Mouse (Mus musculus): ENCODE measurements around the gene Tango6. TPM values are rescaled to one million over a fixed set of nuclear protein-coding genes. Genes with fewer than 3 reads are reported as not detected.
A peak's percentile ranks its signal among the peaks of the same experiment; 100 is the strongest.

The Tango6 gene
- polyA plus RNA-seq (2015; fragmentation: Nextera tagmentation; extraction: Ambion mirVana) = 3.4 TPM in 2 replicates

DNA sequence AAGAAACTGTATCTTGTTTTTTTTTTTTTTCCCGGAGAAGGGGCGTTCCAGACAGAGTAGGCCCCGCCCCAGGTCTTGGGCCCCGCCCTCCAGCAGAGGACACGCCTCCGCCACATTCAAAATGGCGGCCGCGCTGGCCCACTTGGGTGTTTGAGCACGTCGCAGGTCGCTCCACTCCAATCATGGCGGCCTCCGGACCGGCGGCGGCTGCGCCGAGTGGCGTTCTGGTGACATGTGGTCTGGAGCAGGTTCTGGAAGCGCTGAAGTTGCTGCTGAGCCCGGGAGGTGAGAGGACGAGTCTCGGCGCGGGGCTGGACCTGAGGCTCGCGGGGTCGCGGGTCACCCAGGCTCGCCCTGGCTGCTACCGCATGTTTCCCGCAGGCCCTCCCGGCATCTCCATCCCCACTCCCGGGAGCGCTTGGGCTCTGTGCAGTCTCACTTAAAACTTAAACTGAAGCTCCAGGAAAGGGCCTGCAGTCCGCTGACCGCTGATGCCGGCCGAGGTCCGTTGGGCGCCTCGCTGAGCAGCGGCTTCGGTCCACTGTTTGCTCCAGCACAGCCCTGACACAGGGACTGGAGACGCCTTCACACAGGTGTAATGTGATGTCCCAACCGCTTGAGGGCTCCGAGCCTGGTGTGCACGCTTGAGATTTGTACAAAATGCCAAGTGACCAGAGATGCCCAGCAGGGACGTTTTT is at the start of gene Tango6:
Gene Tango6 (plus strand): TSS at position 98 of the 698 bp plus-strand sequence.
- WGBS (ENCODE audit: insufficient replicate concordance) = under 1% methylated on average over 48 of the region's 50 CpGs
- Histone ChIP-seq H3K27ac (ENCODE audit: low read length) (peak within 1 kb of the TSS; percentile 76), H3K4me2 (ENCODE audit: low read depth, low read length) (peak within 1 kb of the TSS; percentile 77), H3K9me3 (replicated peaks; ENCODE audit: control insufficient read depth, low read length) (no peaks in the 10 kb centered on the region), H3K27me3 (ENCODE audit: control insufficient read depth, insufficient read depth, low read depth, low read length) (no peaks in the 10 kb centered on the region), H3K36me3 (ENCODE audit: control insufficient read depth, insufficient read depth) (no peaks in the 10 kb centered on the region; the same call in 1 of the 2 replicates), H3K4me3 (ENCODE audit: low read depth, low read length) (peak within 1 kb of the TSS; percentile 83), H3K9ac (ENCODE audit: low read depth, low read length) (peak within 1 kb of the TSS; percentile 80), H3K4me1 (ENCODE audit: control insufficient read depth, low read depth, low read length) (no peaks in the 10 kb centered on the region; the same call in none of the 2 replicates)
- peak; percentile 95 for ATAC-seq (ENCODE audit: low read depth)

DNA sequence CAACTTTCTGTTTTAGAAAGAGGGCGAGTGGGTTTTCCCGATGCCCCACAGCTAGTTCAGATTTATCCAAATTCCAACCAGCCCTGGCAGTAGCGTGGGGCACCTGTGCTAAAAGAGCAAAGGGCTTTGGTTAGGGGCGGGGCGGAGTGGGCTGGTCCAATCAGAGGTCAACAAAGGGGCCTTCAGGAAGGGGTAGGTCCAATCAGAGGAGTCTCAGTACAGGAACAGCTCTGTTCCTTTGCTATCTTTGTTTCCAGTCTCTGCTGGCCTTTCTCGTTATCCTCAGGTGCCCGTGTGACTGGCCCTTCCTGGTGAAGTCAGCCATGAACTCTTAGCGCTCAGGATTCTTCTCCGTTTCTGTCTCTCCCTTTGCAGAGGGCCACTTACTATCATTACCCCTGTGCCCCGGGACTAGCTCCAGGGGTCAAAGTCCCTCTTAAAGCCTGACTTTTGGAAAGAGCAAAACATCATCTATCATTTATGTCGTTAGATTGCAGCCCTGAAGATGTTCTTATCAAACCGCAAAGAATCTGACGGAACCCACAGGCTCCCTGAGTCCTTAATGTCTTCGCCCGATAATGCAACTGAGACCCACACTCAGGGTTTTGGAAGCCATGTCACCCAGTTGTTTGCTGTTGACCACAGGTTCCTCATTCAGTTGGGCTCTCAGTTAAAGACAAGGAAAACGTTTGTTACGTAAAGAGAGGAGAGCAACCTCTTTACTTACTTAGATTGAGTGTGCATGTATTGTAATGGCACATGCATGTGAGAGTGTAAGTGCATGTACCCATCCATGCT is 49.3 kb upstream of the Tango6 start:
- Histone ChIP-seq H3K4me1 (ENCODE audit: control insufficient read depth, low read depth, low read length) (peaks cover 11% of the 10 kb centered on the region), H3K36me3 (ENCODE audit: control insufficient read depth, insufficient read depth) (no peaks in the 10 kb centered on the region), H3K9me3 (replicated peaks; ENCODE audit: control insufficient read depth, low read length) (no peaks in the 10 kb centered on the region), H3K27me3 (ENCODE audit: control insufficient read depth, insufficient read depth, low read depth, low read length) (no peaks in the 10 kb centered on the region), H3K9ac (ENCODE audit: low read depth, low read length) (no peak overlapping the region), H3K27ac (ENCODE audit: low read length) (peak overlapping the region; percentile 16; the same call in 1 of the 2 replicates), H3K4me3 (ENCODE audit: low read depth, low read length) (no peak overlapping the region), H3K4me2 (ENCODE audit: low read depth, low read length) (peak overlapping the region; percentile 4; the same call in 1 of the 2 replicates)
- peak; percentile 86 for ATAC-seq (ENCODE audit: low read depth)
- 27% methylated on average over 17 of the region's 17 CpGs for WGBS (ENCODE audit: insufficient replicate concordance)

DNA sequence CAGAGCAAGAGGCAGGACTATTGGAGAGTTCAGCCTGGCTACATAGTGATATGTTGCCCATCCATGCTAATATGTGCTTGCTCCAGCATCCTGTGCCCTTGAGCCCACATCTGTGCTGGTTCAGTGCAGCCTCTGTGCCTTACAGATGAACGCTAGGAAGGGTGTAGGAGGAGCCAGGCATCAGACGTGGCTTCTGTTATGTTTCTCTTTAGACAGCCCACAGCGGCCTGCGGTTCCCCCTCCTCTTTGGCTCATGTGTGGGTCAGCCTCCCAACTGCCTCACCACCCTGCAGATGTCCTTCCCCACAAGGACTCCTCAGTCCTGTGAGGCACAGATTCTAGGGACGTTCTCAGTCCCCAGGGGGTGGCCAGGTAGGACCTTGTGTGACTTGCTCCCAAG is 47.6 kb upstream of the Tango6 start:
- Histone ChIP-seq H3K4me3 (ENCODE audit: low read depth, low read length) (no peak overlapping the region), H3K9ac (ENCODE audit: low read depth, low read length) (no peak overlapping the region), H3K27ac (ENCODE audit: low read length) (no peak overlapping the region), H3K4me2 (ENCODE audit: low read depth, low read length) (no peak overlapping the region), H3K36me3 (ENCODE audit: control insufficient read depth, insufficient read depth) (no peaks in the 10 kb centered on the region), H3K4me1 (ENCODE audit: control insufficient read depth, low read depth, low read length) (peaks cover 11% of the 10 kb centered on the region), H3K9me3 (replicated peaks; ENCODE audit: control insufficient read depth, low read length) (no peaks in the 10 kb centered on the region), H3K27me3 (ENCODE audit: control insufficient read depth, insufficient read depth, low read depth, low read length) (no peaks in the 10 kb centered on the region)
- ATAC-seq (ENCODE audit: low read depth) = no peak
- 31% methylated on average over 5 of the region's 5 CpGs for WGBS (ENCODE audit: insufficient replicate concordance)

DNA sequence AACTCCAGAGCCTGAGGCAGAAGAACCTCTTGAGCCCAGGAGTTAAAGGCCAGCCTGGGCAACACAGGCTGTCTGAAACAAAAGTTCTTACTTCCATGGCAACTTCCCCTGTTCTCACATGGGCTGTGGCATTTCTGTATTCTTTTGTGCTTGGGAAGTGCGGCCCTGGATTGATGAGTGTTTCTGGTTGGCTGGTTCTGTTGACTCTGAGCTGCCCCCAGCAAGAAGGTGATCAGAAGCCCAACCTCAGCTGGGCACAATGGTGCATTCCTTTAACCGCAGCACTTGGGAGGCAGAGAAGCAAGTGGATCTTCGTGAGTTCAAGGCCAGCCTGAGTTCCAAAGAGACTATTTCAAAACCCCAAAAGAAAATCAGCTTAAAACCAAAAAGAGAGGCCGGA is 45.4 kb upstream of the Tango6 start:
- Histone ChIP-seq H3K4me1 (ENCODE audit: control insufficient read depth, low read depth, low read length) (peaks cover 11% of the 10 kb centered on the region), H3K36me3 (ENCODE audit: control insufficient read depth, insufficient read depth) (no peaks in the 10 kb centered on the region), H3K4me3 (ENCODE audit: low read depth, low read length) (no peak overlapping the region), H3K27ac (ENCODE audit: low read length) (no peak overlapping the region), H3K4me2 (ENCODE audit: low read depth, low read length) (no peak overlapping the region), H3K9ac (ENCODE audit: low read depth, low read length) (no peak overlapping the region), H3K9me3 (replicated peaks; ENCODE audit: control insufficient read depth, low read length) (no peaks in the 10 kb centered on the region), H3K27me3 (ENCODE audit: control insufficient read depth, insufficient read depth, low read depth, low read length) (no peaks in the 10 kb centered on the region)
- ATAC-seq (ENCODE audit: low read depth) = no peak
- 70% methylated on average over 4 of the region's 4 CpGs for WGBS (ENCODE audit: insufficient replicate concordance)

DNA sequence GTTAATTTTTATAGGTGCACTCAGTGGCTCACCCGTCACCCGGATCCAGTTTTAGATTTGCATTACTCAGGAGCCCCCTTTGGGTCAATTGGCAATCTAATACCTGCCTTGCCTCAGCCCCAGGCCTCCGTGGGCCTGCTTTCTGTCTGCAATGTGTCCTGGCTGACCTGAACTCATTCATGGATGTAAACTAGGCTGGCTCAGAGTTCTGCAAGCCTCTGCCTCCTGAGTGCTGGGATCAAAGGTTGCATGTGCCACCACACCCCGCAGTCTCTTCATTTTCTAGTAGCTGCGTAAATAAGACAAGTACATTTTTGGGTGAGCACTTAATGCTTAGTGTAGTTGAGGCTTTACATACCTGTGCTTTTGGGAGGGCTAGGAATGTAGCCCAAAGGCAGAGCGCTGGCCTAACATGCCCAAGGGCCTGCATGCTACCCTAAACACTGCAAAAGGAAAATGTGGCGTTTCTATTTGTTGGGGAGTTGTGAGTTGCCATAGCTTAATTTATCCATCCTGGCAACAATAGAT is 44.0 kb upstream of the Tango6 start:
- 67% methylated on average over 7 of the region's 7 CpGs for WGBS (ENCODE audit: insufficient replicate concordance)
- H3K9ac ChIP-seq (ENCODE audit: low read depth, low read length) = no peak overlapping the region
- H3K27me3 ChIP-seq (ENCODE audit: control insufficient read depth, insufficient read depth, low read depth, low read length) = no peaks in the 10 kb centered on the region
- H3K4me3 ChIP-seq (ENCODE audit: low read depth, low read length) = no peak overlapping the region
- no peaks in the 10 kb centered on the region for H3K9me3 ChIP-seq (replicated peaks; ENCODE audit: control insufficient read depth, low read length)
- H3K4me1 ChIP-seq (ENCODE audit: control insufficient read depth, low read depth, low read length) = peaks cover 10% of the 10 kb centered on the region
- H3K36me3 ChIP-seq (ENCODE audit: control insufficient read depth, insufficient read depth) = no peaks in the 10 kb centered on the region
- no peak overlapping the region for H3K27ac ChIP-seq (ENCODE audit: low read length)
- H3K4me2 ChIP-seq (ENCODE audit: low read depth, low read length) = no peak overlapping the region
- no peak for ATAC-seq (ENCODE audit: low read depth)

DNA sequence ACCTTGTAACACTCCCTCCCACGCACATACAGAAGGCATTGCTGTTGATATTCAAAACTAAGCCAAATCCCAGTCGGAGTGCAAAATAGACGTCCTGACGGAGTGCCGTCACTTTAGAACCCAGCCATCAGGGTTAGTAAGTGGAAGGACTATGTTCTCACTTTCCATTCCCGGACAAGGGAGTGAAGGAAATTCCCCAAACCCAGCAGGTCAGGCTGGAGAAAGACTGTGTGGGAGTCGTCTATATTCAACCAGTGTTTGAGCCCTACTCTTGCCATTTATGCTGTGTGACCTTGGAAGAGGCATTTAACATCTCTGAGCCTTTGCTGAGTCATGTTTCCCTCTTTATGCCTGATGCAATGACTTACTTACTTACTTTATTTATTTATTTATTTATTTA is 42.7 kb upstream of the Tango6 start:
- Histone ChIP-seq H3K27ac (ENCODE audit: low read length) (no peak overlapping the region), H3K9me3 (replicated peaks; ENCODE audit: control insufficient read depth, low read length) (no peaks in the 10 kb centered on the region), H3K4me2 (ENCODE audit: low read depth, low read length) (no peak overlapping the region), H3K27me3 (ENCODE audit: control insufficient read depth, insufficient read depth, low read depth, low read length) (no peaks in the 10 kb centered on the region), H3K9ac (ENCODE audit: low read depth, low read length) (no peak overlapping the region), H3K36me3 (ENCODE audit: control insufficient read depth, insufficient read depth) (no peaks in the 10 kb centered on the region), H3K4me1 (ENCODE audit: control insufficient read depth, low read depth, low read length) (peaks cover 4% of the 10 kb centered on the region), H3K4me3 (ENCODE audit: low read depth, low read length) (no peak overlapping the region)
- 65% methylated on average over 7 of the region's 7 CpGs for WGBS (ENCODE audit: insufficient replicate concordance)
- ATAC-seq (ENCODE audit: low read depth) = no peak

DNA sequence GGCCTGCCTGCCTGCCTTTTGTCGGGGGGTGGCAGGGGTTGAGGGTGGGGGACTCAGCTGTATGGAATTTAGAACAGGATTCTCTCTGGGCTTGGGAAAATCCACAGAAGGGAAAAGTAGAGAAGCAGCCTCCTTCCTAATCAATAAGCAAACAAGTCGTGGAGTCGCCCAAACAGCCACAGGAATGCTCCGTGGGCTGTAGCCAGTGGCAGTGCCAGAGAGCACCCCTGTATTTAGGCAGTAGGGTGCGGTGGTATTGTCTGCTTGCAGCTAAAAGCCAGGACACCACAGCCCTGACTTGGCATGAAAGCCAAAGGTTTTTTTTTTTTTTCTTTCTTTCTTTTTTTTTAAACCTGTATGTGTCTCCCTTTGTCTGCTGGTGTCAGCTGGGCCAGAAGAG is 41.9 kb upstream of the Tango6 start:
- WGBS (ENCODE audit: insufficient replicate concordance) = 47% methylated on average over 5 of the region's 5 CpGs
- Histone ChIP-seq H3K27ac (ENCODE audit: low read length) (no peak overlapping the region; the same call in 1 of the 2 replicates), H3K36me3 (ENCODE audit: control insufficient read depth, insufficient read depth) (no peaks in the 10 kb centered on the region), H3K4me1 (ENCODE audit: control insufficient read depth, low read depth, low read length) (peaks cover 4% of the 10 kb centered on the region), H3K9ac (ENCODE audit: low read depth, low read length) (no peak overlapping the region), H3K27me3 (ENCODE audit: control insufficient read depth, insufficient read depth, low read depth, low read length) (no peaks in the 10 kb centered on the region), H3K4me2 (ENCODE audit: low read depth, low read length) (no peak overlapping the region), H3K4me3 (ENCODE audit: low read depth, low read length) (no peak overlapping the region), H3K9me3 (replicated peaks; ENCODE audit: control insufficient read depth, low read length) (no peaks in the 10 kb centered on the region)
- no peak for ATAC-seq (ENCODE audit: low read depth)

DNA sequence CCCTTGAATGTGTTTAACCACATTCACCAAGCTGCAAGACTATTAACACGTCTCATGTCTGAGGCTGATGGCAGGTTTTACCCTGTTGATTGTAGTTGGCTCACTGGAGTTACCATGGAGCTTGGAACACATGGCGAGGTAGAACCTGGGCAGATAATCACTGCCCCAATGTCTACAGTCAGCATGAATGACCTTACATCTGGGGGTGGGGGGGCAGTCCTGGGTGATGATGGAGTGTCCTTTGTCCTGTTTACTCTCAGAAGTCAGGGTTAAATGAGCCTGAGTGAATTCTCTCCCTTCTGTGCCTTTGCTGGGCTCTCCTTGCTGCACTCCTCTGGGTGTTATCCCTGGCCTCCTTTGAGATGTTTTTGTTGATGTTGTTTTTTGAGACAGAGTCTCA is 40.7 kb upstream of the Tango6 start:
- H3K4me3 ChIP-seq (ENCODE audit: low read depth, low read length) = no peak overlapping the region
- H3K4me1 ChIP-seq (ENCODE audit: control insufficient read depth, low read depth, low read length) = peaks cover 4% of the 10 kb centered on the region
- H3K9me3 ChIP-seq (replicated peaks; ENCODE audit: control insufficient read depth, low read length) = no peaks in the 10 kb centered on the region
- WGBS (ENCODE audit: insufficient replicate concordance) = 38% methylated on average over 2 of the region's 2 CpGs
- no peak overlapping the region for H3K4me2 ChIP-seq (ENCODE audit: low read depth, low read length)
- H3K27ac ChIP-seq (ENCODE audit: low read length) = 0 out of 2 replicates have a peak overlapping the region, but pooled peaks have one; percentile 8
- peak; percentile 77 for ATAC-seq (ENCODE audit: low read depth)
- no peak overlapping the region for H3K9ac ChIP-seq (ENCODE audit: low read depth, low read length)
- H3K27me3 ChIP-seq (ENCODE audit: control insufficient read depth, insufficient read depth, low read depth, low read length) = no peaks in the 10 kb centered on the region
- H3K36me3 ChIP-seq (ENCODE audit: control insufficient read depth, insufficient read depth) = no peaks in the 10 kb centered on the region

DNA sequence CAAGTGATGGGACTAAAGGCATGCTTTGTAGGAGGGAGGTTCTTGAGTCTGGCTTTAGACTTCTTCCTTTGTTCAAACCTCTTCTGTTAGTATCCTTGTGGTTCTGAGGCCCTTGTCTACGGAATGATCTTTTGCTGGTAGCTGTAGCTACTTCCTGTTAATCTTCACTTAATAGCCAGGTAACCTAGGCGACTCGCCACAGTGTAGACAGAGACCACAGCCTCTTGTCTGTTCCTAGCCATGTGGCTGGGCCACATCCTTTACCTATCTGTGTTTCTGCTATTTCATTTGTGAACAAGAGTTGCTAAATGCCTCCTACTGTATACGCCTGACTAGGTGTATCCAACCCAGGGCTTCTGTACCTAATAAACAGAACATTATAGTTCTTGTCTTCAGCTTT is 39.8 kb upstream of the Tango6 start:
- Histone ChIP-seq H3K4me1 (ENCODE audit: control insufficient read depth, low read depth, low read length) (peaks cover 4% of the 10 kb centered on the region), H3K27me3 (ENCODE audit: control insufficient read depth, insufficient read depth, low read depth, low read length) (no peaks in the 10 kb centered on the region), H3K27ac (ENCODE audit: low read length) (no peak overlapping the region), H3K36me3 (ENCODE audit: control insufficient read depth, insufficient read depth) (no peaks in the 10 kb centered on the region), H3K9me3 (replicated peaks; ENCODE audit: control insufficient read depth, low read length) (no peaks in the 10 kb centered on the region), H3K9ac (ENCODE audit: low read depth, low read length) (no peak overlapping the region), H3K4me2 (ENCODE audit: low read depth, low read length) (no peak overlapping the region), H3K4me3 (ENCODE audit: low read depth, low read length) (no peak overlapping the region)
- ATAC-seq (ENCODE audit: low read depth) = no peak
- 24% methylated on average over 4 of the region's 4 CpGs for WGBS (ENCODE audit: insufficient replicate concordance)
